Mouse (Mus musculus) embryonic fibroblast, embryonic 13.5 days (primary cell): ENCODE measurements around the gene Mpped2. TPM values are rescaled to one million over a fixed set of nuclear protein-coding genes. Genes with fewer than 3 reads are reported as not detected.

ENCODE experiments used
- H3K27ac ChIP-seq: 2 replicates; pipeline ENCODE4 v1.5.1; 2012; ENCODE audit warnings: low read length, control low read depth, inconsistent platforms; ENCODE audit not compliant: insufficient read depth
- H3K4me1 ChIP-seq: 2 replicates; pipeline ENCODE4 v1.6.1; 2011; ENCODE audit warnings: low read length; ENCODE audit not compliant: control insufficient read depth, insufficient read depth
- H3K4me3 ChIP-seq: 2 replicates; pipeline ENCODE4 v1.5.1; 2011; ENCODE audit warnings: mild to moderate bottlenecking, control low read depth, low read length; ENCODE audit not compliant: insufficient read depth
- CTCF ChIP-seq: IDR thresholded peaks from 2 replicates; pipeline ENCODE4 v1.5.1; 2011; ENCODE audit warnings: mild to moderate bottlenecking, control low read depth, low read length, moderate library complexity, borderline replicate concordance; ENCODE audit not compliant: insufficient read depth
- POLR2A ChIP-seq: IDR thresholded peaks from 2 replicates; pipeline ENCODE4 v1.6.1; 2011; ENCODE audit warnings: low read depth, mild to moderate bottlenecking, control low read depth, low read length, moderate library complexity
- polyA plus RNA-seq: library from polyadenylated mRNA; stranded (reverse); fragments of >200 nt; gene quantifications from 2 replicates; pipeline ENCODE4 v1.2.4, GENCODE M21; 2011; ENCODE audit warnings: low read depth; ENCODE audit not compliant: missing spikeins, insufficient read length

Mpped2 gene
- polyA plus RNA-seq, 1 experiment = 9.8 TPM

- Histone ChIP-seq H3K27ac (no peak overlapping the region), H3K4me1 (peaks cover 16% of the 10 kb centered on the region), H3K4me3 (no peak overlapping the region)
- TF ChIP-seq CTCF = no peak
Measured at GRCm38 (mm10) chr2:106790329-106790701, 97.2 kb downstream of the Mpped2 start.

GRCm38 (mm10) chr2:106796246-106796645 lies 103.2 kb downstream of the Mpped2 start:
- Histone ChIP-seq H3K4me1 (no peaks in the 10 kb centered on the region), H3K27ac (no peak overlapping the region), H3K4me3 (no peak overlapping the region)
- TF ChIP-seq POLR2A (no peak), CTCF (no peak)

- H3K27ac ChIP-seq = no peak overlapping the region
- no peak overlapping the region for H3K4me3 ChIP-seq
- H3K4me1 ChIP-seq = no peaks in the 10 kb centered on the region
- no peak for TF ChIP-seq CTCF
- no peak for TF ChIP-seq POLR2A
Measured at GRCm38 (mm10) chr2:106797855-106798254, 104.8 kb downstream of the Mpped2 start.

GRCm38 (mm10) chr2:106798824-106799223 lies 105.8 kb downstream of the Mpped2 start:
- H3K27ac ChIP-seq = no peak overlapping the region
- no peak overlapping the region for H3K4me3 ChIP-seq
- H3K4me1 ChIP-seq = no peaks in the 10 kb centered on the region
- TF ChIP-seq CTCF (no peak), POLR2A (no peak)

GRCm38 (mm10) chr2:106815898-106816297 lies 122.8 kb downstream of the Mpped2 start:
- Histone ChIP-seq H3K27ac (no peak overlapping the region), H3K4me3 (no peak overlapping the region), H3K4me1 (no peaks in the 10 kb centered on the region)
- TF ChIP-seq CTCF (no peak), POLR2A (no peak)

- TF ChIP-seq POLR2A (no peak), CTCF (no peak)
- H3K27ac ChIP-seq = no peak overlapping the region
- H3K4me3 ChIP-seq = no peak overlapping the region
- H3K4me1 ChIP-seq = no peaks in the 10 kb centered on the region
Measured at GRCm38 (mm10) chr2:106821292-106821691, 128.2 kb downstream of the Mpped2 start.

GRCm38 (mm10) chr2:106821883-106822282 lies 128.8 kb downstream of the Mpped2 start:
- no peak for TF ChIP-seq CTCF
- TF ChIP-seq POLR2A = no peak
- H3K4me3 ChIP-seq = no peak overlapping the region
- H3K27ac ChIP-seq = no peak overlapping the region
- H3K4me1 ChIP-seq = no peaks in the 10 kb centered on the region

- no peak for TF ChIP-seq CTCF
- TF ChIP-seq POLR2A = no peak
- no peaks in the 10 kb centered on the region for H3K4me1 ChIP-seq
- H3K4me3 ChIP-seq = no peak overlapping the region
- no peak overlapping the region for H3K27ac ChIP-seq
Measured at GRCm38 (mm10) chr2:106822540-106822939, 129.5 kb downstream of the Mpped2 start.

GRCm38 (mm10) chr2:106825461-106825860 lies 132.4 kb downstream of the Mpped2 start:
- TF ChIP-seq POLR2A (no peak), CTCF (no peak)
- H3K4me1 ChIP-seq = no peaks in the 10 kb centered on the region

GRCm38 (mm10) chr2:106826023-106826422 lies 133.0 kb downstream of the Mpped2 start:
- Histone ChIP-seq H3K27ac (no peak overlapping the region), H3K4me1 (no peaks in the 10 kb centered on the region), H3K4me3 (no peak overlapping the region)
- no peak for TF ChIP-seq CTCF
- TF ChIP-seq POLR2A = no peak

More at GRCm38 (mm10) chr2:106825461-106825860, 132.4 kb downstream of the Mpped2 start:
- no peak overlapping the region for H3K27ac ChIP-seq
- H3K4me3 ChIP-seq = no peak overlapping the region

- TF ChIP-seq POLR2A (no peak), CTCF (no peak)
- no peak overlapping the region for H3K27ac ChIP-seq
- no peak overlapping the region for H3K4me3 ChIP-seq
- H3K4me1 ChIP-seq = no peaks in the 10 kb centered on the region
Measured at GRCm38 (mm10) chr2:106826806-106827205, 133.7 kb downstream of the Mpped2 start.
